Mouse (Mus musculus): Measurements from ENCODE around the gene Urah. TPM values are rescaled to one million over a fixed set of nuclear protein-coding genes. Genes with fewer than 3 reads are reported as not detected.

The Urah gene
- polyA plus RNA-seq, 1 experiment from 2014 or later = 316 TPM

GRCm38 (mm10) chr7:140854483-140854882 is 19.7 kb downstream of the Urah start:
- Histone ChIP-seq H3K4me3 (ENCODE audit: low read depth, low read length) (peak overlapping the region; percentile 80; the same call in 1 of the 2 replicates), H3K4me1 (ENCODE audit: insufficient read depth) (peaks cover 34% of the 10 kb centered on the region), H3K27ac (ENCODE audit: low read depth) (peak overlapping the region; percentile 99; the same call in 1 of the 2 replicates), H3K27me3 (ENCODE audit: insufficient read depth, low read length) (no peaks in the 10 kb centered on the region), H3K9me3 (ENCODE audit: low read length) (no peaks in the 10 kb centered on the region), H3K9ac (replicated peaks) (peak overlapping the region; percentile 90; the same call in 1 of the 2 replicates), H3K36me3 (replicated peaks; ENCODE audit: insufficient read depth, low read length) (peaks cover 34% of the 10 kb centered on the region), H3K4me2 (ENCODE audit: low read depth, low read length) (peak overlapping the region; percentile 85; the same call in 1 of the 2 replicates)
- no peak for ATAC-seq
- TF ChIP-seq EP300 (IDR thresholded peaks at IDR 0.05; ENCODE audit: low read depth) = no peak
- no peak for TF ChIP-seq CTCF (IDR thresholded peaks at IDR 0.05; ENCODE audit: low read depth)
- DNase-seq = no peak
- WGBS (ENCODE audit: insufficient replicate concordance) = 93% methylated on average over 18 of the region's 18 CpGs

GRCm38 (mm10) chr7:140855181-140855580 is 20.4 kb downstream of the Urah start:
- Histone ChIP-seq H3K36me3 (replicated peaks; ENCODE audit: insufficient read depth, low read length) (peaks cover 39% of the 10 kb centered on the region), H3K9ac (replicated peaks) (peak overlapping the region; percentile 90), H3K4me3 (ENCODE audit: low read depth, low read length) (peak overlapping the region; percentile 80), H3K27me3 (ENCODE audit: insufficient read depth, low read length) (no peaks in the 10 kb centered on the region), H3K4me1 (ENCODE audit: insufficient read depth) (peaks cover 34% of the 10 kb centered on the region), H3K4me2 (ENCODE audit: low read depth, low read length) (peak overlapping the region; percentile 85), H3K27ac (ENCODE audit: low read depth) (peak overlapping the region; percentile 99), H3K9me3 (ENCODE audit: low read length) (no peaks in the 10 kb centered on the region)
- ATAC-seq (no peak), DNase-seq (no peak)
- 56% methylated on average over 9 of the region's 9 CpGs for WGBS (ENCODE audit: insufficient replicate concordance)
- TF ChIP-seq CTCF (IDR thresholded peaks at IDR 0.05; ENCODE audit: low read depth) = no peak
- no peak for TF ChIP-seq EP300 (IDR thresholded peaks at IDR 0.05; ENCODE audit: low read depth)

- Histone ChIP-seq H3K36me3 (replicated peaks; ENCODE audit: insufficient read depth, low read length) (peaks cover 48% of the 10 kb centered on the region), H3K27ac (ENCODE audit: low read depth) (peak within 1 kb of the TSS; percentile 99), H3K9ac (replicated peaks) (peak within 1 kb of the TSS; percentile 90), H3K4me1 (ENCODE audit: insufficient read depth) (peaks cover 34% of the 10 kb centered on the region), H3K4me3 (ENCODE audit: low read depth, low read length) (peak within 1 kb of the TSS; percentile 80), H3K9me3 (ENCODE audit: low read length) (no peaks in the 10 kb centered on the region), H3K4me2 (ENCODE audit: low read depth, low read length) (peak within 1 kb of the TSS; percentile 85), H3K27me3 (ENCODE audit: insufficient read depth, low read length) (no peaks in the 10 kb centered on the region)
- DNase-seq (peak; percentile 88), ATAC-seq (peak; percentile 79)
- WGBS (ENCODE audit: insufficient replicate concordance) = under 1% methylated on average over 51 of the region's 51 CpGs
- peak; percentile 57; the same call in 1 of the 2 replicates for TF ChIP-seq EP300 (IDR thresholded peaks at IDR 0.05; ENCODE audit: low read depth)
- TF ChIP-seq CTCF (IDR thresholded peaks at IDR 0.05; ENCODE audit: low read depth) = peak; percentile 12; the same call in 1 of the 2 replicates
Observed at GRCm38 (mm10) chr7:140855860-140856784, 21.3 kb downstream of the Urah start, which contains the start of gene Gm45785. Gene Gm45785, minus strand, starts transcription at chr7:140856331.

- no peak for TF ChIP-seq EP300 (IDR thresholded peaks at IDR 0.05; ENCODE audit: low read depth)
- TF ChIP-seq CTCF (IDR thresholded peaks at IDR 0.05; ENCODE audit: low read depth) = no peak
- Histone ChIP-seq H3K4me2 (ENCODE audit: low read depth, low read length) (peak within 1 kb of the TSS; percentile 85), H3K27ac (ENCODE audit: low read depth) (peak within 1 kb of the TSS; percentile 99), H3K27me3 (ENCODE audit: insufficient read depth, low read length) (no peaks in the 10 kb centered on the region), H3K4me1 (ENCODE audit: insufficient read depth) (peaks cover 34% of the 10 kb centered on the region), H3K36me3 (replicated peaks; ENCODE audit: insufficient read depth, low read length) (peaks cover 53% of the 10 kb centered on the region), H3K4me3 (ENCODE audit: low read depth, low read length) (peak within 1 kb of the TSS; percentile 80), H3K9me3 (ENCODE audit: low read length) (no peaks in the 10 kb centered on the region), H3K9ac (replicated peaks) (peak within 1 kb of the TSS; percentile 90)
- DNase-seq (peak; percentile 92), ATAC-seq (peak; percentile 71)
- WGBS (ENCODE audit: insufficient replicate concordance) = 1% methylated on average over 50 of the region's 50 CpGs
Observed at GRCm38 (mm10) chr7:140856785-140857549, 22.1 kb downstream of the Urah start, which contains the start of gene Ric8a. Gene Ric8a, plus strand, starts transcription at chr7:140856957.

GRCm38 (mm10) chr7:140857550-140858505 is 23.0 kb downstream of the Urah start, which contains the start of gene Bet1l:
Gene Bet1l, minus strand, starts transcription at chr7:140857577.
- peak within 1 kb of the TSS; percentile 99 for H3K27ac ChIP-seq (ENCODE audit: low read depth)
- ATAC-seq = peak; percentile 3
- H3K27me3 ChIP-seq (ENCODE audit: insufficient read depth, low read length) = no peaks in the 10 kb centered on the region
- peak within 1 kb of the TSS; percentile 90 for H3K9ac ChIP-seq (replicated peaks)
- H3K36me3 ChIP-seq (replicated peaks; ENCODE audit: insufficient read depth, low read length) = peaks cover 57% of the 10 kb centered on the region
- peaks cover 32% of the 10 kb centered on the region for H3K4me1 ChIP-seq (ENCODE audit: insufficient read depth)
- no peaks in the 10 kb centered on the region for H3K9me3 ChIP-seq (ENCODE audit: low read length)
- peak within 1 kb of the TSS; percentile 80 for H3K4me3 ChIP-seq (ENCODE audit: low read depth, low read length)
- no peak for TF ChIP-seq EP300 (IDR thresholded peaks at IDR 0.05; ENCODE audit: low read depth)
- no peak for TF ChIP-seq CTCF (IDR thresholded peaks at IDR 0.05; ENCODE audit: low read depth)
- no peak for DNase-seq
- peak within 1 kb of the TSS; percentile 85 for H3K4me2 ChIP-seq (ENCODE audit: low read depth, low read length)
- 28% methylated on average over 40 of the region's 40 CpGs for WGBS (ENCODE audit: insufficient replicate concordance)

Measured in liver, postnatal 0 days (tissue).